Mouse (Mus musculus) v-Abl transformed pro-B cells (cell line): ENCODE results near the gene Ift27.

Experiments used
- in situ Hi-C, 2 experiments: fragments of 400-800 bp; cut with MboI; formaldehyde crosslinking; loops; one replicate each; pipeline ENCODE4 v1.15.1; 2025; ENCODE audit not compliant: unreplicated experiment in 2 of 2

Ift27 gene

DNA sequence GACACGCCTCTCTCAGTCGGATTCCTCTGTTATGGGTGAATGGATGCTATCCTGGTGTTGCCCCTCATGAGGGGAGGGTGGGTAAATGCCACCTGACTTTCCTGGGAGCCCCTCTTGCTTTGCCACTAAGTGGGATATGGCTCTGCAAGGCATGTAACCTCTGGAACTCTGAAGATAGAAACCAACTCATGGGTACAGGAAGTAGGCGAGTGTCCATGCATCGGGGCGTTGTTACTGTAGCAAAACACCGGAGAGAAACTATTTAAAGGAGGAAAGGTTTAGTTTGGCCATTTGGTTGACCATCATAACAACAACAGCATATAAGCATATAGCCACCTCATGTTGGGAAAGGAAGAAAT is 959 bp upstream of the Ift27 start:
- in situ Hi-C loops, result loop anchor here (10.0 to 25.0 kb wide), 4 partner anchors 240 to 562 kb away; partner anchors contain the start of gene Apol8 (in 1 of the 2)

GRCm38 (mm10) chr15:78172899-78173817 is 749 bp downstream of the Ift27 start:
- in situ Hi-C loops, result loop anchor here (10.0 to 25.0 kb wide), 3 partner anchors 238 to 411 kb away; partner anchors contain the start of gene Apol8 (in 1 of the 2)

DNA sequence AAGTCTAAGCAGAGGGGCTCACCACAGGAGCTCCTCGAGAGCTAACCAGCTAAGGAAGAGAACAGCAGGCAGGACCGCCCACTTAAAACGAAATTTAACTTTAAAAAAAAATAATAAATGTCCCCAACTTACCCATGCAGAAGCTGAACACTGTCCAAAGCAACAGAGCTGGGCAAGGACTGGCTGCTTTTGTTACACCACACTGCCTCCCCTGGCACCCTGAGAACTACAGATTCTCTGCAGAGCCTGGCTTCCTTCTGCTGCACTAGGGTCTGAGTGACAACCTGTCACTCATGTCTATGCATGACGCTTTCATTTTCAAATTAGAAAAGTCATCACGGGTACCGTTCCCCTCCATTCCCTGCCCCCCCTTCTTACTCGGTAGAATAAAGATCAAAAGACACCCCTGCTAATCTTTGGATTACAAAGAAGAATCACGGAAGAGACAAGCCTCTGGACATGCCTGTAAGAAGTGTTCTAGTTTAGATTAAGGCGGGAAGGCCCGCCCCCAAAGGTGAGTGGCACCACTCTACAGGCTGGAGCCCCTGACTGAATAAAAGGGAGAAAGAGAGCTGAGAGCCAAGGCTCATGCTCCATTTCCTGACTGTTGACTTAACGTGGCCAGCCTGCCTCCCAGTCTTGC is 1.5 kb downstream of the Ift27 start:
- in situ Hi-C loops, result loop anchor here (10.0 to 25.0 kb wide), 3 partner anchors 238 to 410 kb away; partner anchors contain the start of gene Apol8 (in 1 of the 2)

GRCm38 (mm10) chr15:78171651-78172050 is 2.3 kb downstream of the Ift27 start:
- in situ Hi-C loops, result loop anchor here (10.0 to 25.0 kb wide), 3 partner anchors 237 to 409 kb away; partner anchors contain the start of gene Apol8 (in 1 of the 2)

- in situ Hi-C loops, result loop anchor here (10.0 to 25.0 kb wide), 3 partner anchors 236 to 408 kb away; partner anchors contain the start of gene Apol8 (in 1 of the 2)
These were observed 3.2 kb downstream of the Ift27 start for GRCm38 (mm10) chr15:78170708-78171107.

GRCm38 (mm10) chr15:78169566-78169965 is 4.3 kb downstream of the Ift27 start:
- in situ Hi-C loops, result loop anchor here (10.0 to 25.0 kb wide), 3 partner anchors 195 to 407 kb away; partner anchors contain the start of genes Apol8 (in 1 of the 2) and Eif3d (in 1 of the 2)

DNA sequence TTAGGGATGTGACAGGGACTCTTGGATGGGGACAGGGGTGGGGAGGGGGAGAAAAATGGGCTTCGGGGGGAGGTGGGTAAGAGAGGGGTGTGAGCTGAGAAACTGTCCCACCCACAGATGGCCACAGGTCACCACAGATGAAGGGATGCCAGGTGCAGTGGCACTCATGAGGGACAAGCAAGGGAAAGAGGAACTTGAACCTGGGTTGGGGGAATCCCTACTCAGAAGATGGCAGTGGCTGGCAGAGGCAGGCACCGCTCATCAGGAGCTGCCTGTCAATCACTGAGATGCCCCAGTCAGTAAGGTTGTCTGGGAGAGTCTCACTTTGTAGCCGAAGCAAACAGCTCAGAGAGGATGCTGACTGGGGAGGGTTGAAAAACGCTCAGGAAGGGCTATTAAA is 8.6 kb downstream of the Ift27 start:
- in situ Hi-C loops, result loop anchor here (10.0 to 25.0 kb wide), 3 partner anchors 190 to 403 kb away; partner anchors contain the start of genes Apol8 (in 1 of the 2) and Eif3d (in 1 of the 2)

DNA sequence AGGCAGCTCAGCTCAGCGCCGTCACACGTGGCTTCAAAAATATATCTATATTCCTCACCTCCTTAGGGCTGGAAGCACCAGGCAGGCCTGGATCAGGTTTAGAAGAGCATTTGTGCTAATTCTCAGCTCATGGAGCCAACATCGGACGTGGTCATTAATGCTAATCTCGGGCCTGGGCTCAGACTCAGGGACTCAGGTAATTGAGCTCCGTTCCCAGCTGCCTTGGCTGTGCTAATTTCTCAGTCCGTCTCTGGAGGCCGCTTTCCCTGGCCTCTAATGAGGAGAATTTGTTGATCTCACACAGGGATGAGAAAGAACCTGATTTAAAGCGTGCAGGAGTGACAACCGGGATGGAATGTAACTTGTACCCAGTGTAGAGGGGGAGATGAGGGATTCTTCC is 9.4 kb downstream of the Ift27 start:
- in situ Hi-C loops, result loop anchor here (10.0 to 25.0 kb wide), 3 partner anchors 190 to 402 kb away; partner anchors contain the start of genes Apol8 (in 1 of the 2) and Eif3d (in 1 of the 2)

DNA sequence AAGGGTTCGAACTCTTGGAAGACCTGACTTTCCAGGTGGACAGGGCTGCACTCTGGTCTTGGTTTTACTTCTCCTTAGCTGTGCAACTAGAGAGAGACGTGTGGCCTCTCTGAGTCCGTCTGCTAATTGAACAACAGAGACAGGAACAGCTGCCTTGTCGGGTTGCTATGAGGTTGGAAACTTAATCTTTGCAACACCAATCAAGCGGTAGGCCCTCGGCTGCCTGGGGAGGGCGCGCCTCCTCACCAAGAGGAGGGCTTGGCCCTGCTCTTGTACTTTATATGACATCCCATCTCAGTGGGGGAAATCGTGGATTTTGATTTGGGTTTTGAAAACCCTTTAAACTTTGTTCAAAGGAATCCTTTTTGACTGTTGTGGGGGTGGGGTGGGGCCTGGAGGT is 12.0 kb downstream of the Ift27 start:
- in situ Hi-C loops, result loop anchor here (10.0 to 25.0 kb wide), 3 partner anchors 187 to 400 kb away; partner anchors contain the start of genes Apol8 (in 1 of the 2) and Eif3d (in 1 of the 2)

DNA sequence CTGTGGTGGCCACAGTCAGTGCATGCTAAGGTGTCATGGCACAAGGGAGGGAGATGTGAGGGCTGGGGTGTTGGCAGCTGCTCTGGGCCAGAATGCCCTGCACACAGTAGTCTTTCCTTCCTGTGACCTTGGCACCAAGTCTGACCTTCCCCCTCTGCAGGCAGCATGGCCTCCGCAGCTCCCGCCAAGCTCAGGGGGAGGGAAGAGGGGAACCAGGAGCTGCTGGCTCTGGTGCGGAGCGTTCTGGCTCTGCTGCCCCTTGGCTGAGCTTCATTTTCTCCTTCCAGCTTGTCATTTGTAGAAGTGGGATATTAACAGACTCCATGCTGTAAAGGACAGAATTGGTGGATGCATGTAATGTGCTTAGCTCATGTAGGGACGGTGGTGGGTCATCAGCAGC is 15.6 kb downstream of the Ift27 start:
- in situ Hi-C loops, result loop anchor here (25.0 kb wide), 2 partner anchors 371 to 396 kb away; partner anchors contain the start of gene Apol8 (in 1 of the 2)

DNA sequence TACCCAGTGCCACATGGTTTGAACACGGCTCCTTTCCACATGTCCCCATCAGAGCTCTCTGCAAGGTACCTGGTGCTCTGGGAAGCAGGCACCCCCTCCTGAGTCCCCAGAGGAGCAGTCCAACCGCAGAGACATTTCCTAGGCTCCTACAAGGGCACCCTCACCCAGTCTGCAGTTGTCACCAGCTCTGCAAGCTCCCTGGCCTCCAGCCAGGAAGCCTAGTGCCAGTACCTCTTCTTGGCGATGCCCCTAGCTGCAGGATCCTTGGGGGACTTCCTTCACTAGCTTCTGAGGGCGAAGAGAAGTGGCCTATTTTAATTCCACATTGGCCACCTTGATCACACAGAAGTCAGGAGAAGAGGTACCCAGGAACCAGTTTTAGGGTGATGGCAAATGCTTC is 16.1 kb downstream of the Ift27 start:
- in situ Hi-C loops, result loop anchor here (25.0 kb wide), 2 partner anchors 371 to 396 kb away; partner anchors contain the start of gene Apol8 (in 1 of the 2)

GRCm38 (mm10) chr15:78157330-78157729 is 16.6 kb downstream of the Ift27 start:
- in situ Hi-C loops, result loop anchor here (25.0 kb wide), 2 partner anchors 370 to 395 kb away; partner anchors contain the start of gene Apol8 (in 1 of the 2)

GRCm38 (mm10) chr15:78155421-78155820 is 18.5 kb downstream of the Ift27 start:
- in situ Hi-C loops, result loop anchor here (25.0 kb wide), 2 partner anchors 368 to 393 kb away; partner anchors contain the start of gene Apol8 (in 1 of the 2)

- in situ Hi-C loops, result loop anchor here (25.0 kb wide), 2 partner anchors 366 to 391 kb away; partner anchors contain the start of gene Apol8 (in 1 of the 2)
These were observed 20.7 kb downstream of the Ift27 start for GRCm38 (mm10) chr15:78153045-78153775.

GRCm38 (mm10) chr15:78148565-78148964 is 25.3 kb downstream of the Ift27 start:
- in situ Hi-C loops, result no loop called here

GRCm38 (mm10) chr15:78140226-78140625 is 33.7 kb downstream of the Ift27 start:
- in situ Hi-C loops, result no loop called here

DNA sequence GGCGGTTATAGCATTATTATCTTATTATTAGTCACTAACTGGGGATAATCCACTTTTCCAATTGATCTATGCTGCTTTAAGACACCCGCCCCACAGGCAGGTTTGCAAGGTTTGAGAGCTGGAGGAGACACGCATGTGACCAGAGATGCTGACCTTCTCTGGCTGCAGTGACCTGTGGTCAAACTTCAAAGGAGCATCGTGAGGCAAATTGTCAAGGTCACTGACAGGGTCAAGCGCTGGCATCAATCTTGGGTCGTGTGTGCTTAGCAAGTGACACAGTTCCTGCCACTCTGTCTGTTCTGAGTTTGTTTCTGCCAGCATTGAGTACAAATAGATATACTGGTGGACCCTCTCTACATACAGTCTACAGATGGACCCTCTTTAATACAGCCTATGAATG is 39.3 kb downstream of the Ift27 start:
- in situ Hi-C loops, result no loop called here

- in situ Hi-C loops, result no loop called here
These were observed 40.5 kb downstream of the Ift27 start for GRCm38 (mm10) chr15:78133389-78133788.

GRCm38 (mm10) chr15:78119704-78120103 is 54.2 kb downstream of the Ift27 start, which contains the start of gene Cacng2:
Gene Cacng2 (minus strand): TSS chr15:78120028.
- in situ Hi-C loops, result loop anchor here in 1 of 2 experiments (25.0 kb wide), 1 partner anchor 1107 kb away; no protein-coding TSS in a partner anchor
